Mouse (Mus musculus): Measurements from ENCODE around the gene Mrtfb.
A peak's percentile ranks its signal among the peaks of the same experiment; 100 is the strongest.

The Mrtfb gene

DNA sequence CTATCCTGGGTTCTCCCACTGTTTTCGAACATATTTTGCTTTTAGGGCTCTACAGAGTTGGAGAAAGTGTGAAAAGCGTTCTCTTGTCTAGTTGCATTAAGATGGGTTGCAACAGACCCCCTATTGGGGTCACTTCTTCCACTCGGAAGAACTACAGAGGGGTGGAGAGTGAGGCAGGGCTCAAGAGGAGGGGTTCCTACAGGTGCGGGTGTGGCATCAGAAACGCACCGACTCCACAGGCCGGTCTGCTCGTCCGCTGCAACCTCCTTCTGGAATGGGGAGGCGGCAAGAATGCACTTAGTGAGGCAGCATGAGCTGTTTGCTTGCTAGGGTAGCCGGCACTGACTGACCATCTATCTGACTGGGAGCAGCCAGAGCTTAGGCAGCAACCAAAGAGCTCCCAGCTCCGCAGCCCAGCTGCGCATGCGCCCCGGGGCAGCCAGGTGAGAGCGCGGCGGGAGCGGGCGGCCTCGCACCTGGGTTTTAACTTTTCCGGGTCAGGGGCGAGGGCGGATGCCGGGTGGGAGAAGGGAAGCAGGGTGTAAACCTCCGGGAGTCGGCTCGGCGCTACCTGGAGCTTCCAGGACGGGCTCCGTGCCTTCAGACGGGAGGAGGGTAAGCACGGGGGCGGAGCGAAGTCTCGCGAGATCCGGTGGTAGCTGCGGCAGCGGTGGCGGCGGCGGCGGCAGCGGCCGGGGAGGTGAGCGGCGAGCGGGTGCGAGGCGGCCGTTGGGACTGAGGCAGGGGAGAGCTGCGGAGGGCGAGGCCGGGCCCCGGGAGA is at the start of gene Mrtfb:
Mrtfb (plus strand) TSS at position 627 of the 781 bp plus-strand sequence.
- peak; percentile 91 for DNase-seq (ENCODE audit: low read depth, low spot score)

DNA sequence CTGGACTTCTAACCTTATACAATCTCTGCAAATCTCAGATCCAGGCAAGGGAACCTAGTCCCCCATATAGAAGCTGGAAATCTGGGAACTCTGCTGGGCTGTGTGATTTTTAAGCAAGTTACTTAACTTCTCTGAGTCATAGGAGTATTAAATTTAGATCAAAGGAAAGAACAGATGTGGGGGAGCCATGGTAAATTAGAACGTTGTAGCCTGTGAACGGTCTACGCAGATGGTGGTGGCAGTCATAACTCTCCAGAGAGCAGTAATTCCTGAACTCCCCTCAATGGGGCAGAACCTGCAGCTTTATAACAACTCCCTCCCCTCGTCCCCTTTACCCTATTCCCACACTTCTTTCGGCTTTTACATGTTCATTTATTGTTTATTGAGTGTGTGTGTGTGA is 48.6 kb upstream of the Mrtfb start:
- DNase-seq (ENCODE audit: low read depth, low spot score): peak; percentile 45

DNA sequence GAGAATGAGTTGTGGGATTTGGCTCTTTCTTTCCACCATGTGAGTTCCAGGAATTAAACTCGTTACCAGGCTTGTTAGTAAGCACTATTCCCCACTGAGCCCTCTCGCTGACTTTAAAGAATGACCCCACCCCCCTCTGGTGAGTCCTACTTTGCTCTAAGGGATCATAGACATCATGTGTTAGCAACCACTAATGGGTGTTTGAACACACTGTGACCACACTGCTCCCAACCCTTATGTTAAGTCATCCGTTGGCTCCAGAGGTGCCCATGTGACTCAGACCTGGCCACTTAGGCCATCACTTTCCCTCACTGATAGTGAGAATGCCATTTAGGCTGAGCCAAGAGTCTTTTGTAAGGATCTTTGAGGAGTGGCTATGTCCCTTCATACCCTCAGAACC is 48.2 kb upstream of the Mrtfb start:
- DNase-seq (ENCODE audit: low read depth, low spot score): peak; percentile 32

DNA sequence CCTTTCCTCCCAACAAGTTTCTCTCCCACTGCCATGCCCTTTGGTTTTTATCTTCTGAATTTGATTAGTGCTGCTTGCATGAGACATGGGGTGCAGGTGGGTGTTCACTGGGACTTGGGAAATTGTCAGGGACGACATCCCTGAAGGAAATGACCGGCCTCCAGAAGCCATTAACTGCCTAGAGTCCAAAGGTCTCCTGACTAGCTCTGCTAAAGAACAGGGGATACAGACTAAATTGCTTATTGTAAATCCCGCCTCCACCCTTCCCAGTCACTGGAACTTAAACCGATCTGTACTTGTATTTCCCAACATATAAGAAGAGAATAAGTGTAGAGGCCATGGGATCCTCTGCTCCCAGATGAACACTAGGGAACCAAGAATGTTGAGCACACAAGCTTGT is 43.5 kb upstream of the Mrtfb start:
- no peak for DNase-seq (ENCODE audit: low read depth, low spot score)

DNA sequence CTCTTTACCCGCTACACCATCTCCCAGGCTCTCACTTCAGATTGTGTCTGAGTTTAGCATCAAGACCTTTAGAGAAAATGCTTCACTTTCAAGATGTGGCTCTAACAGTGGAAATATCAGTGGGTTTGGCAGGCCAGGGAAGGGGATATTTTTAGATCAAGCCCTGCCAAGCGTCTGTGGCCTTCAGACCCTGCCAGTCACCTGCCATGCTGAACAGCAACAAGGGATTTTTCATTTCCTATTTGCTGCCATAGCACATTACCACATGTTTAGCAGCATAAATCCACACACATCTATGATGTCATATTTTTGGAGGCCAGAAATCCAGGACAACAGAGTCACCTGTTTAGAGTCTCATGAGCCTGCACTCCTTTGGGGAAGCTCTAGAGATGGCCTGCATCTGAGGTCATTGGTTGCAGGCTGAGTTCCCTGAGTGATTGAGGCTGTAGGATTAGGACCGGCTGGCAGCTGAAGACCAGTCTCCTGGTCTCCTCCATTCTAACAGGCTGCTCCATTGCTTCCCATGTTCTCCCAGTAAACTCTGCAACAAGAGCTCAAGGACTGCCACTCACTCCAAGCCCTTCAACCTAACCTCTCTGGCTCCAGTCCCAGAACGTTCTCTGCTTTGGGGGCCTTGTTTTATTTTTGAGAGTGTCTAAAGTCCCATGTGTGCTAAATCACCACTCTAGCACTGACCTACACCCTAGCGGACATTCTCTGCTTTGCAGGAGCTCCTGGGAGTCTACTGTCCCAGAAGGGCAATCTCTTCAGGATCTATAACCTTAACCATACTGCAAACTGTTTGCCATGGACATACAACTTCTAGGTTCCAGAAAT is 39.9 kb upstream of the Mrtfb start:
- no peak for DNase-seq (ENCODE audit: low read depth, low spot score)

DNA sequence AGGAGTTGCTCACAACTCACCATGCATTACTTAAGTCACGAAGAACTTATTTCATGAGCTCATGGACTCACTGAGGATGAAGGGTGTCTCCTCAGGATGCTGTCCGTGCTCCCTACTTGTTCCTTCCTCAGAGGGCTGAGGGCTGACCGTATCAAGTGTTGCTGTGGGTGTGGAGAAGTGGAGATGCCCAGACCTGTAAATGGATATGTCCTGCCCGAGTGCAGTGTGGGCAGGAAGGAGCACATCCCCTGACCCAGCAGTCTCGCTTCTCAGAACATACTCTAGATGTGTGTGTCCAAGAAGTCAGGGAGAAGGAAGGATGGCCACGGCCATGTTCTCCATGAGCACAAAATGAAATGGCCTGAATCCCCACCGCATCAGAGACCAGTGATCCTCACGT is 38.3 kb upstream of the Mrtfb start:
- DNase-seq (ENCODE audit: low read depth, low spot score): no peak

DNA sequence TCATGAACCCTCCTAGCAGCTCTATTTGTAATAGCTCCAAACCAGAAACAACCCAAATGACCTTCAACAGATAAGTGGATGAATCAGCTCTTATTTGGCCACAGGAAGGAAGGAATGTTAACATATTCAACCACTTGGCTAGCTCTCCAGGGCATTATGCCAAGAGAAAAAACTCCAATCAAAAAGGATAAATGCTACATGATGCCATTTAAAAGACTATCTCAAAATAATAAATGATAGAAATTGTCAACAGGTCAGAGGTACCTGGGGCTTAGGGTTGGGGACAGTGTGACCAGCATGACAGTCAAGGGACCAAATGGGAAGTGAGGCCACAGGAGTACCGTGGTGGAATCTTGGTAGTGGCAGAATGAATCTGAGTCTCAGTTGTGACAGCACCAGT is 34.8 kb upstream of the Mrtfb start:
- DNase-seq (ENCODE audit: low read depth, low spot score): no peak

DNA sequence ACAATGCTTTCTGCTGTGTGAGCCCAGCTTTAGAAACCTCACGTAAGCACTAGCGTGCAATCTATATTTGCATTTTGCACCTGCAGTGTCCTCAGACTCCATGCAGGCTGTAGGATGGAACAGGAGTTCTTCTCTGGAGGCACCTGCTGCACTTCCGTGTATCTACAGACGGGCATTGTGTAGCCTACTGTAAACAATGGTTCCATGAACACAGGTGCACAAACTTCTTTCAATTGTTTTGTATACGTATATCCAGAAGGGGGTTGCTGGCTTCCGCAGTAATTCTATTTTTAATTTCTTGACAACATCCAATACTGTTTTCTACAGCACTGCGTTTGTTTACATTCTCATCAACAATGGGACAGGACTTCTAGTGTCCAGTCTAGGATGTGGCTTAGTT is 24.2 kb upstream of the Mrtfb start:
- DNase-seq (ENCODE audit: low read depth, low spot score): no peak

DNA sequence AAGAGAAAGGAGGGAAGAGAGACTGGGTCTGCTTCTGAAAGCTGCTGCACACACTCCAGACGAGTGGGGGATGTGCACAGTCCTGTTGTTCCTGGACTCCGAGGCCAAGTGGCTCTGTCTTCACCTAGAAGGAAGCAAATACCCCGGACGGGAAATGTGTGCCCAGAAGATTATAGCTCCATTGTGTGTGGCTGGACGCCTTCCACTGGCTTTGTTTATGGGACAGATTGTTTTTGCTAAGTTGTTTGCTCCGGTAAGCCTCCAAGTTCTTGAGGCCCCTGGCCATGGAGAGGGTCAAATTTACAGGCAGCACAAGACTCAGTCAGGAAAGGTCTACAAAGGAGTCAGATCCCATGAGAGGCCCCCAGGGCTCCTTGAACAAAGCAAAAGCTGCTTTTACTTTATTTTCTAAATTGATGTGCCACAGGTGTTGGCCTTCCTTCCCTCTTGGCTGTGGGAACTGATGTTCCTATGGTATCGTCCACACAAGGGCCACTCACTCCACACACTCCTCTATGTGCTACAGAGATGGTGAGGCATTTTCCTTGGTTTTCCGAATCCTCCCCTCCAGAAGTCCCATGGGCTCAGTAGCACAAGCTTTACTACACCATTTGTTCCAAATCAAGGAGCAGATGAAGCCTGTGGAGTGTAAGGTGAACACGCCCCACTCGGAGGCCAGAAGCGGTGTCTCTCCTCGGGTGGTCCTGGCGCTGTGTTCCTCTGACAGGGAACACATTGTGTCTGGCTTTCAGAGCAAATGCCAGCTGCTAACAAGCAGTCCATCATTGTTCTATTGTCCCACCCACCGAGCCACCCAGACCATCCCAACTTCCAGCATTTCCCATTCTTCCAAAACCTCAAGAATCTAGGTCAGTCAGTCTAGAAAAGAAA is 23.1 kb upstream of the Mrtfb start:
- peak; percentile 17 for DNase-seq (ENCODE audit: low read depth, low spot score)

DNA sequence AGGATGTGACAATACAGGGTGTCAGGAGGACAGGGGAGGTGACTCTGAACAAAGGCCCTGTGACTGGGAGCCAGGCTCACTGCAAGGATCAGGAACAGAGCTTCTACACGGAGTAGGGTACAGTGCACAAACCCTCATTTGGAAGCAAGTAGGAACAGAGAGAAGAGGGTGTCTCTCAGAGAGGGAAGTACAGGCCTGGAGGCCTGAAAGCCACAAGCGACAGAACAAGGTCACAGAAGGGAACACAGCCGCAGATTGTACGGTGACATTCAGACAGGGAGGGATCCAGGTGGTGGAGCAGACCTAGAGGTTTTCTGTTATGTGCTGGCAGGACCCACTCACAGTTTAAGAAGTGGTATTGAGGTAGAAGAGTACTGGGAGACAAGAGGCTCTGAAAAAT is 17.2 kb upstream of the Mrtfb start:
- no peak for DNase-seq (ENCODE audit: low read depth, low spot score)

DNA sequence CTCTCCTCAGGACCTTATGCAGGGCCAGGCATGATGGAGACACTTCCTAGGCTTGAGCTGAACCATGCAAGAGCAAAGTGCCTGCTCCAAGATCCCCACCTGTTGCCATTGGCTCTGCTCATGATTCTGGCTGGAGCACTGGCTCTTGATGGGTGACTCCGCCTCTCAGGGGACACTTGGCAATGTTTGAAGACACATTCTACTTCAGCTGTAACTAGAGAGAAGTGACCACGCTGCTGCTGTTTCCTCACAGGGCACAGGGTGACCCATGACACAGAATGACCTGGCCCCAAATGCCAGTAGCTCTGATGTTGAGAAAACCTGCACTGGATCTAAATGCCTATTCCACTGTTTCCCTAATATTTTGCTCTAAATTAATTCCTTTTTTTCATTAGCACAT is 16.7 kb upstream of the Mrtfb start:
- DNase-seq (ENCODE audit: low read depth, low spot score): no peak

DNA sequence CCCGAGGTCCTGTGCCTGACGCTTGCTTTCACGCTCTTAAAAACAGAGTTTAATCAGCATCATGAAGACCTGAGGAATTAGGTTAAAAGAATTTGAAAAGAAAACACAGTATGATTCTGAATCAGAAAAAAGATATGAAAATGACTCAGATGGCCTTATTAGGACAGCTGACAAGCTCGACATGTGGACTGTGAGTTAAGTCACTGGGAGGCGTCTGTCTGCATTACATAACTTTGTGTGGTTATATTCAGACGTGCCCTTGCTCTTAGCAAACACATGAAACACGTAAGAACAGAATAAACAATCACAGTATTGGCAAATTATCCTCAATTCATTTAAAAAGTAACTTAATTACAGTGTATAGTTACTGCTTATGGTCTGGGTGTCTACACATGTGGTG is 16.0 kb upstream of the Mrtfb start:
- DNase-seq (ENCODE audit: low read depth, low spot score): no peak

DNA sequence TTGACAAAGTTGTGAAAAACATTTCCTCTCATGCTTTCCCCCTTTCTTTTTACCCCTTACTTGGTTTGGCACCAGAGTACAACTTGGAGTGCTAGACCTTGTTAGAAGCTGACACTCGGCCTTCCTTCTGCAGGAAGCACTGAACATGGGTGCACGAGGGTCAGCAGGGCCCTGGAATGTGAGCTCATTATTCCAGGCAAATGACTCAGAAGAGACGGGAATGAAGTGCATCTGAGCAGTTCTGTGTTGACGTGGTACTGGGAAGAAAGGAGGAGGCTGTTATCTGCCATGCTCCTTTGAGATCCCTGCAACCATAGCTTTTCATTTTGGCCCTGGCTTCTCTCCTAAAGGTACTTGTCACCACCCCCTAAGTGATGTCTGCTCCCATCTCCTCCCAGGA is 10.6 kb upstream of the Mrtfb start:
- DNase-seq (ENCODE audit: low read depth, low spot score): no peak

DNA sequence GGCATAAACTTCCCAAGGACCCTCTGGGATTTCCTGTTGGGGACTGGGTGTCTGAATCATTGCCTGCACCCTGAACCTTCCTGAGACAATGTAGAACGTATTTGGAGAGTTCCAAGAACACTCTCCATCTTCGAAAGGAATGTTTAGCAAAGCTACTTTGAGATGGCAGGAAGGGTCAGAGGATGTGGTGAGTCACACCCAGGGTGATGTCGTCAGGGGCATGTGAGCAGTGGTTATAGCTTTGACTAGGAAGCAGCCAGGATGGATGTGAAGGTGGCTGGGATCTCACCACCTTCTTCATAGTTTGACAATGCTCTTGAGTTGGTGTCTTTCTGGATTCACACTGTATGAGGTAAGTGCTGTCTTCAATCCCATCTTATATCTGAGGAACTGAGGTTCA is 9.4 kb upstream of the Mrtfb start:
- DNase-seq (ENCODE audit: low read depth, low spot score): no peak

DNA sequence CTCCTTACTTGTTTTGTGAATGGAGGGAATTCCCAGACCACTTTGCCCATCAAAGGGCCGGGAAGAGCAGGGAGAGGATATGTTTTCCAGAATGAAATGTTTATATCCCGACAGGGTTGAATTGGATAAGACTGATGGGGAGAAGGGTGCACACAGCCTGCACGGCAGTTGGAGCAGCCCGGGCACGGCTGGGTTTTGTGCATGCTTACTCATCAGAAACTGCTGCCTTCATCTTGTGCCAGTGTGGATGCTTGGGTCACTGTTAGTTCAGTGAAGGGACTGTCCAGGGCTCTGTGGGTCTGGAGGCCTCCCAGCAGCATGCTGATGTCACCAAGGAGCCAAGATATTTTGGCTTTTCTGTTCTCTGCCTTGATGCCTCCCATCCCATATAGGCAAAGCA is 6.2 kb upstream of the Mrtfb start:
- no peak for DNase-seq (ENCODE audit: low read depth, low spot score)

DNA sequence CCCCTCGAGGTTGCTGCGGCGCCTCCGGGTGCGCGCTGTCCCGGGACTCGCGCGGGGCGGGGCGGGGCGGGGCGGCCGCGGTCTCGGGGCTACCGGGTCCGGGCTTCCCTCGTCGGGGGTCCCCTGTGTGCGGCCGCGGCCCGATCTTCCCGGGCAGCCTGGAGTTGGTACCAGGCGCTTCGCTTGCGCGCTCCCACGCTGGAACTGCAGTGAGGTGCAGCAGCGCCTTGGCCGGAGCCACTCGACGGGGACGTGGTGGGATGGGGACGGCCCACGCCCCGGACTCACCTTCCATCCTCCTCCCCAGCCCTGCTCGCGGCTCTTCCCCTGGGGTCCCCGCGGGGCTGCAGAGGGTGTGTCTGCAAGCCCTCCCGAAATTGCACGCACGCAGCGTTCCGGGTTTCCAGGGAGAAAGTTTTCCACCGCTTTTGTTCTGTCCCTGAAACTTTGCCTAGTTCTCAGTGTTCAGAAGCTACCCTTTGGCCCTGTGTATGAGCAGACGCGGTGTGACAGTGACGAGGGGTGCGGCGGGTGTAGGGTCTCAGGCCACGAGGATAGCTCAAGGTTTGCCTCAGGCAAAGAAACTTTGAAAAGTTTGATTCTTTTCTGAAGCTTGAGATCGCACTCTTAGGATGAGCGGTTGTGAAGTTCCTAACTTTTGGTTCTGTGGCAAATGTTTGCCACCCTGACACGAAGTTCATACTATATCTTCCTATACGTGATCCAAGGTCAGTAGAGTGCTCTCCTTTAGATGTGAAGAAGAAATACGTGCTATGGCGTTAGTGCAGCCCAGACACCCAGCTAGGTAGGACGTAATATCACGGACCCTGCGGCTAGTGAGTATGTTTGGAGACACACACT is 616 bp downstream of the Mrtfb start:
- peak; percentile 24 for DNase-seq (ENCODE audit: low read depth, low spot score)

DNA sequence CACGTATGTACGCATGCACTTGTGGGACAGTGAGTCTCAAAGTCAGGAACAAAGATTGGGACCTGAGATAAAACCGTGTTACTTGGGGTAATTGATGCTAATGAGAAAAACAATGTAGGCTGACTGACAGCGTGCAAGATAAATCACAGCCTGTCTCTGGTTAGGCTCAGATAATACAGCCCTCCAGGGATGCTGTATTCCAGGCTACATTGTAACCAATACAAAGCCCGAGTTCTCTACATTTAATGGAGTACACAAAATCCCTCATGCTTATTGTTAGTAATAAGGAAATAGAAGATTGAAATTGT is 1.2 kb downstream of the Mrtfb start:
- DNase-seq (ENCODE audit: low read depth, low spot score): peak; percentile 29

DNA sequence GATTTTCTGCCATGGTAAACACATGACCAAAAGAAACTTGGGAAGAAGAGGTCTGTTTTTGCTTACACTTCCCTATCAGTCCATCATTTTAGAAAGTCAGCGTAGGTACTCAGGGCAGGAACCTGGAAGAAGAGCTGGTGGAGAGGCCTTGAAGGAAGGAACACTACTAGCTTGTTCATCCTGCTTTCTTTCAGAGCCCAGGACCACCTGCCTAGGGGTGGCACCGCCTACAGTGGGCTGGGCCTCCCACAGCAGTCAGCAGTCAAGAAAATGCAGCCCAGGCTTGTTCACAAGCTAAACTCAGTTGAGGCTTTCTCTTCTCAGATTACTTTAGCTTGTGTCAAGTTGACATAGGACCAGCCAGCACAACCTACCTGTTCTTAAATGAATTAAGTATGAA is 2.7 kb downstream of the Mrtfb start:
- no peak for DNase-seq (ENCODE audit: low read depth, low spot score)

DNA sequence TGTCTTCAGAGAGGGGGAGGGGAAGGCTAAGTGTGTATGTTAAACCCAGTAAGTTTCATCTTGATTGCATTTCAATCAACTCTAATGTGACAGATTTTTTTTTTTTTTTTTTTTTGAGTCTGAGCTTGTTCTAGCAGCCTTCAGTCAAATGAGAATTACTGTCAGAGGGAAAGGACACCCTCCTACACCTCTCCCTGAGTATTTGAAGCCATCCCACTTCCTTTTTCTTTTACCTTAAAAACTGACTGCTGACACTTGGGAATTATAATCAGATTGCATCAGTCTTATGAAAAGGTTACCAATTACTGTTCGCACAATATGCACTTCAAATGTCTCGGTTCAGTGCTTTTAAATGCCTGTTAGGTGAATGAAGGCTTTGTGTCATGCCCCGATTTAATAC is 10.0 kb downstream of the Mrtfb start:
- no peak for DNase-seq (ENCODE audit: low read depth, low spot score)

DNA sequence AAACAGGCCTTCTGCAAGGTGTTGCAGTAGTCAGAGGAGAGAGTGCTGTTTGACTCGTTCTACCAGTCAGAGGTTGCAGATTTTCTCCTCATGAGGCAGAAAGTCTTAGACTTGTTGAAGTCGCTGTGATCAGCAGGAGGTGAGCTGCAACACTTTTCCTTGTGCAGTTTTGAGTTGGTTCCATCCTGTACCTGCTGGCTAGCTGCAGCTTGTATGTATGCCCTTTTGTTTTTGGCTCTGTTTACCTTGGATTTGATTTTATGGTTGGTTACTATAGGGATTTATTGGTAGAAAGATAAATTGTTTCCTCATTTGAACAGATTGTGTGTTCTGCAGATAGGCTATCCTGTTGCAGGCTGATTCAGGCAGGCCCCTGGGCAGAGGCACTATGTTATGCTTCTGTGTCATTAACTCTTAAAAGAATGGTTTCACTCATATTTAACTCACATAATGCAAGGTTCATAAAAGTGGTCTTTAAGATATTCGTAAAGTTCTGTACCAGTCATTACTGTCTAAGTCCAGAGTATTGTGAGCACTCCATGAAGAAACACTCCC is 11.1 kb downstream of the Mrtfb start:
- DNase-seq (ENCODE audit: low read depth, low spot score): no peak

DNA sequence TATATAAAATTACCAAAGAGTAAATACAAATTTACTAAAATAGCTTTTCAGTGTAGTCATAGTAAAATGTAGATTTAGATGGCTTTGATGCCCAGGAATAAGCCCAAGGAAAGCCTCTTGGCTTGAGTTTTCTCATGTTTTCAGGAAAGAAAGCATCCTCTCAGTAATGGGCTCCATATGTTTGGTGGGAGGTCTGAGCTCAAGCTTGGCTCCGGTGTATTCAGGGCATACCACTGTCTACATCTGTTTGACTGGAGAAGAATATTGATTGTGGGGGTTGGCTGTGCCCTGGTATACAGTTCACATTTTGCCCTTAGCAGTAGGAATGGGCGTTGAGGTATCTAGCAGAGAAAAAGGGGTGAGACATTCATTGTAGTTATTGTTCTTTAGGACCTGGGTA is 13.1 kb downstream of the Mrtfb start:
- DNase-seq (ENCODE audit: low read depth, low spot score): no peak
